Mouse (Mus musculus) intestine, embryonic 14.5 days (tissue): ENCODE data around the gene Nhlrc2. TPM values are rescaled to one million over a fixed set of nuclear protein-coding genes. Genes with fewer than 3 reads are reported as not detected.

ENCODE experiments used
- ATAC-seq: fragments of 200-750 bp; cut with Nextera tagmentation; replicated peaks from 2 replicates; pipeline ENCODE4 v1.8.0; 2017; ENCODE audit warnings: low read depth, moderate number of reproducible peaks, moderate TSS enrichment, moderate library complexity; ENCODE audit not compliant: low FRiP score, low TSS enrichment
- DNase-seq: peaks from one replicate; pipeline ENCODE4 v3.0.0-alpha.2; 2018; ENCODE audit warnings: low spot score
- H3K27ac ChIP-seq: fragments of 300-500 bp; sonication (generic); 2 replicates; pipeline ENCODE4 v1.5.1; 2014; ENCODE audit warnings: low read depth, mild to moderate bottlenecking, control low read depth
- H3K27me3 ChIP-seq: fragments of 300-500 bp; sonication (generic); replicated peaks from 2 replicates; pipeline ENCODE4 v1.6.1; 2014; ENCODE audit warnings: low read length, control low read depth; ENCODE audit not compliant: control insufficient read depth, insufficient read depth
- H3K36me3 ChIP-seq: fragments of 300-500 bp; sonication (generic); 2 replicates; pipeline ENCODE4 v1.6.1; 2014; ENCODE audit warnings: low read length, control low read depth; ENCODE audit not compliant: control insufficient read depth, insufficient read depth
- H3K4me1 ChIP-seq: fragments of 300-500 bp; sonication (generic); replicated peaks from 2 replicates; pipeline ENCODE4 v1.6.1; 2014; ENCODE audit warnings: low read length, control low read depth, mixed read lengths; ENCODE audit not compliant: control insufficient read depth, insufficient read depth
- H3K4me2 ChIP-seq: fragments of 300-500 bp; sonication (generic); 2 replicates; pipeline ENCODE4 v1.6.1; 2014; ENCODE audit warnings: low read length
- H3K4me3 ChIP-seq: fragments of 300-500 bp; sonication (generic); 2 replicates; pipeline ENCODE4 v1.5.1; 2014; ENCODE audit warnings: low read depth, low read length, control low read depth, mixed read lengths
- H3K9ac ChIP-seq: fragments of 300-500 bp; sonication (generic); 2 replicates; pipeline ENCODE4 v1.6.1; 2014; ENCODE audit warnings: mild to moderate bottlenecking, low read length
- H3K9me3 ChIP-seq: fragments of 300-500 bp; sonication (generic); 2 replicates; pipeline ENCODE4 v1.6.1; 2016; ENCODE audit warnings: low read length, control low read depth; ENCODE audit not compliant: control insufficient read depth
- WGBS: fragments of 180-500 bp; shearing (Covaris S2); extraction: QIAGEN DNeasy Blood & Tissue Kit; methylation state at CpG from one replicate; pipeline ENCODE4 v1.1.7; 2014; 5-methylcytosine and 5-hydroxymethylcytosine counted together
- polyA plus RNA-seq: library from polyadenylated mRNA; unstranded; fragments of >200 nt; fragmentation: Nextera tagmentation; extraction: Ambion mirVana; gene quantifications from 2 replicates; pipeline ENCODE4 v1.2.1, GENCODE M21; 2014

The Nhlrc2 gene
- polyA plus RNA-seq, 1 experiment from 2014 or later: 18.0 TPM

GRCm38 (mm10) chr19:56549033-56549680 lies 1.1 kb downstream of the Nhlrc2 start:
- WGBS: 22% methylated on average over 18 of the region's 18 CpGs
- Histone ChIP-seq H3K27ac (peak overlapping the region; percentile 98), H3K4me3 (peak overlapping the region; percentile 89), H3K4me2 (peak overlapping the region; percentile 91), H3K9ac (peak overlapping the region; percentile 97), H3K27me3 (no peaks in the 10 kb centered on the region), H3K36me3 (peaks cover 36% of the 10 kb centered on the region), H3K9me3 (no peaks in the 10 kb centered on the region), H3K4me1 (peaks cover 16% of the 10 kb centered on the region)
- ATAC-seq (no peak), DNase-seq (no peak)

- ATAC-seq (no peak), DNase-seq (no peak)
- no peak overlapping the region for H3K27ac ChIP-seq
- no peak overlapping the region for H3K9ac ChIP-seq
- H3K36me3 ChIP-seq: peaks cover 48% of the 10 kb centered on the region
- H3K4me3 ChIP-seq: no peak overlapping the region
- no peak overlapping the region for H3K4me2 ChIP-seq
- 95% methylated on average over 3 of the region's 3 CpGs for WGBS
- peaks cover 3% of the 10 kb centered on the region; the same call in 1 of the 2 replicates for H3K9me3 ChIP-seq
- H3K4me1 ChIP-seq: peaks cover 28% of the 10 kb centered on the region
- H3K27me3 ChIP-seq: no peaks in the 10 kb centered on the region
These were observed 5.1 kb downstream of the Nhlrc2 start for GRCm38 (mm10) chr19:56553177-56553576.

- ATAC-seq (no peak), DNase-seq (no peak)
- 81% methylated on average over 5 of the region's 5 CpGs for WGBS
- H3K9me3 ChIP-seq: peaks cover 3% of the 10 kb centered on the region; the same call in 1 of the 2 replicates
- no peak overlapping the region for H3K4me3 ChIP-seq
- H3K27ac ChIP-seq: no peak overlapping the region
- no peaks in the 10 kb centered on the region for H3K27me3 ChIP-seq
- H3K4me1 ChIP-seq: peaks cover 17% of the 10 kb centered on the region; the same call in 1 of the 2 replicates
- H3K36me3 ChIP-seq: peaks cover 52% of the 10 kb centered on the region
- no peak overlapping the region for H3K4me2 ChIP-seq
- H3K9ac ChIP-seq: no peak overlapping the region
These were observed 7.9 kb downstream of the Nhlrc2 start for GRCm38 (mm10) chr19:56555972-56556371.

GRCm38 (mm10) chr19:56562433-56563138 lies 14.5 kb downstream of the Nhlrc2 start:
- no peaks in the 10 kb centered on the region for H3K27me3 ChIP-seq
- H3K27ac ChIP-seq: no peak overlapping the region
- H3K9me3 ChIP-seq: no peaks in the 10 kb centered on the region
- no peak overlapping the region for H3K4me2 ChIP-seq
- DNase-seq: no peak
- peaks cover 17% of the 10 kb centered on the region; the same call in 1 of the 2 replicates for H3K36me3 ChIP-seq
- no peak overlapping the region for H3K4me3 ChIP-seq
- 88% methylated on average over 9 of the region's 9 CpGs for WGBS
- ATAC-seq: no peak
- H3K9ac ChIP-seq: no peak overlapping the region
- H3K4me1 ChIP-seq: peaks cover 4% of the 10 kb centered on the region; the same call in 1 of the 2 replicates

GRCm38 (mm10) chr19:56563469-56563868 lies 15.4 kb downstream of the Nhlrc2 start:
- H3K9ac ChIP-seq: no peak overlapping the region
- H3K36me3 ChIP-seq: peaks cover 17% of the 10 kb centered on the region; the same call in 1 of the 2 replicates
- no peak for DNase-seq
- 0 out of 2 replicates have a peak, but pooled peaks cover 2% of the 10 kb centered on the region for H3K4me1 ChIP-seq
- H3K4me3 ChIP-seq: no peak overlapping the region
- ATAC-seq: no peak
- H3K4me2 ChIP-seq: no peak overlapping the region
- WGBS: 81% methylated on average over 3 of the region's 3 CpGs
- H3K9me3 ChIP-seq: no peaks in the 10 kb centered on the region
- H3K27ac ChIP-seq: no peak overlapping the region
- H3K27me3 ChIP-seq: no peaks in the 10 kb centered on the region

- no peaks in the 10 kb centered on the region for H3K9me3 ChIP-seq
- H3K4me3 ChIP-seq: no peak overlapping the region
- H3K27me3 ChIP-seq: no peaks in the 10 kb centered on the region
- no peaks in the 10 kb centered on the region for H3K4me1 ChIP-seq
- no peak overlapping the region for H3K27ac ChIP-seq
- H3K4me2 ChIP-seq: no peak overlapping the region
- no peak for DNase-seq
- ATAC-seq: no peak
- 0 out of 2 replicates have a peak, but pooled peaks cover 10% of the 10 kb centered on the region for H3K36me3 ChIP-seq
- no peak overlapping the region for H3K9ac ChIP-seq
- 65% methylated on average over 6 of the region's 6 CpGs for WGBS
These were observed 17.3 kb downstream of the Nhlrc2 start for GRCm38 (mm10) chr19:56565358-56565757.

GRCm38 (mm10) chr19:56566041-56566440 lies 18.0 kb downstream of the Nhlrc2 start:
- DNase-seq: no peak
- H3K4me3 ChIP-seq: no peak overlapping the region
- no peaks in the 10 kb centered on the region for H3K4me1 ChIP-seq
- peaks cover 17% of the 10 kb centered on the region; the same call in 1 of the 2 replicates for H3K36me3 ChIP-seq
- ATAC-seq: no peak
- WGBS: 81% methylated on average over 4 of the region's 4 CpGs
- no peaks in the 10 kb centered on the region for H3K9me3 ChIP-seq
- H3K27me3 ChIP-seq: no peaks in the 10 kb centered on the region
- no peak overlapping the region for H3K27ac ChIP-seq
- no peak overlapping the region for H3K4me2 ChIP-seq
- H3K9ac ChIP-seq: no peak overlapping the region

GRCm38 (mm10) chr19:56566940-56567339 lies 18.9 kb downstream of the Nhlrc2 start:
- no peak overlapping the region for H3K4me3 ChIP-seq
- DNase-seq (no peak), ATAC-seq (no peak)
- no peak overlapping the region for H3K9ac ChIP-seq
- no peak overlapping the region for H3K4me2 ChIP-seq
- H3K27ac ChIP-seq: no peak overlapping the region
- H3K36me3 ChIP-seq: peaks cover 25% of the 10 kb centered on the region
- no peaks in the 10 kb centered on the region for H3K27me3 ChIP-seq
- no peaks in the 10 kb centered on the region for H3K9me3 ChIP-seq
- no peaks in the 10 kb centered on the region for H3K4me1 ChIP-seq
- 86% methylated on average over 6 of the region's 6 CpGs for WGBS
